ENCODE assay signal across 10 mouse cellular contexts in genomic region chr5:125003873-125004255, GRCm38 (mm10). TPM values are rescaled to one million over a fixed set of nuclear protein-coding genes. Genes with fewer than 3 reads are reported as not detected.
DNase-seq lines count a peak whose midpoint lies in the region; ATAC-seq and TF ChIP-seq lines count a peak whose summit lies in the region.
"Had no signal": no experiment of that assay in that cellular context is flagged by ENCODE, and none has a peak within 500 bp of the region (broad histone marks: within the 10 kb centered on the region; RNA-seq: fewer than 3 reads in every experiment).

No protein-coding gene starts in this region.

- peak overlapping the region; percentile 40 for H3K4me3 ChIP-seq in kidney, embryonic 14.5 days (ENCODE audit: low read length)
- peak overlapping the region; percentile 53 for H3K4me3 ChIP-seq in forebrain, embryonic 10.5 days
- H3K4me3 ChIP-seq in intestine, postnatal 0 days (ENCODE audit: low read depth, low read length) = peak overlapping the region; percentile 33
- peak overlapping the region; percentile 33 for H3K4me3 ChIP-seq in neural tube, embryonic 14.5 days (ENCODE audit: low read depth, low read length)

- H3K27ac ChIP-seq in kidney, embryonic 14.5 days (ENCODE audit: low read depth, low read length) = no peak overlapping the region
- no peak overlapping the region for H3K27ac ChIP-seq in forebrain, embryonic 10.5 days
- H3K27ac ChIP-seq in intestine, postnatal 0 days (ENCODE audit: low read depth, low read length) = no peak overlapping the region
- no peak overlapping the region for H3K27ac ChIP-seq in neural tube, embryonic 14.5 days (ENCODE audit: low read depth, low read length)

- DNase-seq in kidney, adult 9 months = no peak
- no peak for DNase-seq in forebrain, embryonic 10.5 days (ENCODE audit: extremely low spot score, low spot score)
- no peak for DNase-seq in layer of hippocampus, adult 8-10 months (ENCODE audit: low spot score in 2 of 2)
- DNase-seq in cerebellum, adult 11-12 months = no peak
- DNase-seq in cerebellum, postnatal 10 days = no peak
- DNase-seq: gastrocnemius, postnatal 36 days had no signal

- no peak for TF ChIP-seq CTCF in intestine, postnatal 0 days (IDR thresholded peaks at IDR 0.05; ENCODE audit: low read depth)

- 0 out of 2 replicates have a peak, but pooled peaks cover 5% of the 10 kb centered on the region for H3K27me3 ChIP-seq in kidney, embryonic 14.5 days (ENCODE audit: control insufficient read depth, insufficient read depth, low read length)
- H3K27me3 ChIP-seq in forebrain, embryonic 10.5 days (ENCODE audit: poor library complexity, severe bottlenecking) = peaks cover 49% of the 10 kb centered on the region
- peaks cover 14% of the 10 kb centered on the region for H3K27me3 ChIP-seq in intestine, postnatal 0 days (replicated peaks; ENCODE audit: control insufficient read depth, insufficient read depth, low read length)
- H3K27me3 ChIP-seq in neural tube, embryonic 14.5 days (ENCODE audit: control insufficient read depth, insufficient read depth, low read length) = no peaks in the 10 kb centered on the region

- H3K4me2 ChIP-seq in kidney, embryonic 14.5 days (replicated peaks; ENCODE audit: low read depth, low read length) = peak overlapping the region; percentile 82
- peak overlapping the region; percentile 66 for H3K4me2 ChIP-seq in intestine, postnatal 0 days (replicated peaks; ENCODE audit: low read depth)
- H3K4me2 ChIP-seq in neural tube, embryonic 14.5 days (ENCODE audit: low read depth, low read length) = peak overlapping the region; percentile 48

- no peaks in the 10 kb centered on the region; the same call in 1 of the 2 replicates for H3K36me3 ChIP-seq in kidney, embryonic 14.5 days (ENCODE audit: control insufficient read depth, insufficient read depth, low read length)
- H3K36me3 ChIP-seq in forebrain, embryonic 10.5 days (replicated peaks) = peaks cover 5% of the 10 kb centered on the region
- H3K36me3 ChIP-seq in intestine, postnatal 0 days (ENCODE audit: control insufficient read depth, insufficient read depth) = no peaks in the 10 kb centered on the region
- H3K36me3 ChIP-seq in neural tube, embryonic 14.5 days (ENCODE audit: control insufficient read depth, insufficient read depth, low read length) = no peaks in the 10 kb centered on the region

- no peak for ATAC-seq in kidney, embryonic 14.5 days (ENCODE audit: low FRiP score, low TSS enrichment)
- ATAC-seq in intestine, postnatal 0 days = 0 out of 2 replicates have a peak, but pooled peaks have one; percentile 8
- no peak for ATAC-seq in neural tube, embryonic 14.5 days (ENCODE audit: low read depth)

- H3K9ac ChIP-seq in kidney, embryonic 14.5 days (ENCODE audit: low read depth, low read length) = peak overlapping the region; percentile 0; the same call in 1 of the 2 replicates
- no peak overlapping the region for H3K9ac ChIP-seq in intestine, postnatal 0 days (ENCODE audit: low read depth, low read length)
- H3K9ac ChIP-seq in neural tube, embryonic 14.5 days (replicated peaks; ENCODE audit: low read depth, low read length) = peak overlapping the region; percentile 54; the same call in 1 of the 2 replicates

- 11% methylated on average over 15 of the region's 15 CpGs for WGBS in kidney, embryonic 14.5 days
- WGBS in forebrain, embryonic 10.5 days = 16% methylated on average over 15 of the region's 15 CpGs
- WGBS in intestine, postnatal 0 days = 9% methylated on average over 15 of the region's 15 CpGs
- 12% methylated on average over 15 of the region's 15 CpGs for WGBS in neural tube, embryonic 14.5 days

- H3K9me3 ChIP-seq in kidney, embryonic 14.5 days (ENCODE audit: control insufficient read depth, low read length) = no peaks in the 10 kb centered on the region
- H3K9me3 ChIP-seq in forebrain, embryonic 10.5 days = peaks cover 4% of the 10 kb centered on the region; the same call in 1 of the 2 replicates
- H3K9me3 ChIP-seq in intestine, postnatal 0 days (ENCODE audit: control insufficient read depth) = no peaks in the 10 kb centered on the region
- no peaks in the 10 kb centered on the region for H3K9me3 ChIP-seq in neural tube, embryonic 14.5 days (ENCODE audit: control insufficient read depth, low read length)

- peaks cover 9% of the 10 kb centered on the region for H3K4me1 ChIP-seq in kidney, embryonic 14.5 days (ENCODE audit: control insufficient read depth, insufficient read depth, low read length)
- H3K4me1 ChIP-seq in forebrain, embryonic 10.5 days = peaks cover 54% of the 10 kb centered on the region
- 0 out of 2 replicates have a peak, but pooled peaks cover 7% of the 10 kb centered on the region for H3K4me1 ChIP-seq in intestine, postnatal 0 days (replicated peaks; ENCODE audit: control insufficient read depth, insufficient read depth, low read length)
- peaks cover 14% of the 10 kb centered on the region; the same call in 1 of the 2 replicates for H3K4me1 ChIP-seq in neural tube, embryonic 14.5 days (ENCODE audit: control insufficient read depth, insufficient read depth, low read length)

RNA-seq across cellular contexts. Expression of gene Rflna, which starts 0.8 kb away (rescaled TPM):
- polyA plus RNA-seq in kidney, embryonic 14.5 days (2014; fragmentation: Nextera tagmentation; extraction: Ambion mirVana) = 3.8 and 4.8 TPM in 2 replicates
- 3.4 and 4.3 TPM in 2 replicates for polyA plus RNA-seq in forebrain, embryonic 10.5 days (2016; fragmentation: Nextera tagmentation; extraction: Ambion mirVana)
- polyA plus RNA-seq in intestine, postnatal 0 days (2015; fragmentation: Nextera tagmentation; extraction: Ambion mirVana) = 1.5 and 1.7 TPM in 2 replicates
- polyA plus RNA-seq in neural tube, embryonic 14.5 days (2014; fragmentation: Nextera tagmentation; extraction: Ambion mirVana) = 5.6 and 6.4 TPM in 2 replicates
- under 1 TPM in 3 of 4 experiments, not detected in 1; 0.37 to 0.66 (median 0.45) TPM for total RNA-seq in layer of hippocampus, adult 8-10 months (2022)
- total RNA-seq: MEL had no signal
